Mouse (Mus musculus) cortical plate, adult 2 months (tissue): ENCODE measurements around the gene Pik3r2.

Experiments
- CTCF ChIP-seq: fragments of 200-500 bp; IDR thresholded peaks from 2 replicates; pipeline ENCODE4 v1.5.1; 2011; ENCODE audit warnings: mild to moderate bottlenecking, control low read depth, low read length; ENCODE audit not compliant: insufficient read depth; ENCODE audit errors: extremely low read depth
- POLR2A ChIP-seq: fragments of 200-500 bp; IDR thresholded peaks from 2 replicates; pipeline ENCODE4 v1.6.1; 2011; ENCODE audit warnings: mild to moderate bottlenecking, low read length, control low read depth; ENCODE audit not compliant: insufficient read depth; ENCODE audit errors: extremely low read depth

GRCm38 (mm10) chr8:70821399-70821962 is 45.0 kb upstream of the Pik3r2 start:
- TF ChIP-seq POLR2A (no peak), CTCF (peak; percentile 93)
